Mouse (Mus musculus) midbrain, embryonic 13.5 days (tissue): Measurements from ENCODE around the gene Fam184b. TPM values are rescaled to one million over a fixed set of nuclear protein-coding genes. Genes with fewer than 3 reads are reported as not detected.
A peak's percentile ranks its signal among the peaks of the same experiment; 100 is the strongest.

Experiments used
- ATAC-seq: fragments of 200-750 bp; cut with Nextera tagmentation; 2 replicates; pipeline ENCODE4 v1.8.0; 2017; ENCODE audit warnings: mild to moderate bottlenecking, moderate TSS enrichment, moderate library complexity
- H3K27ac ChIP-seq: fragments of 300-500 bp; sonication (generic); 2 replicates; pipeline ENCODE4 v1.5.1; 2015; ENCODE audit warnings: inconsistent platforms, mild to moderate bottlenecking, moderate library complexity
- H3K27me3 ChIP-seq: fragments of 300-500 bp; sonication (generic); 2 replicates; pipeline ENCODE4 v1.6.1; 2015; ENCODE audit warnings: mild to moderate bottlenecking, inconsistent platforms
- H3K36me3 ChIP-seq: fragments of 300-500 bp; sonication (generic); 2 replicates; pipeline ENCODE4 v1.6.1; 2015; ENCODE audit warnings: mild to moderate bottlenecking, inconsistent platforms
- H3K4me1 ChIP-seq: fragments of 300-500 bp; sonication (generic); replicated peaks from 2 replicates; pipeline ENCODE4 v1.6.1; 2015; ENCODE audit warnings: inconsistent platforms
- H3K4me2 ChIP-seq: fragments of 300-500 bp; sonication (generic); replicated peaks from 2 replicates; pipeline ENCODE4 v1.6.1; 2015; ENCODE audit warnings: moderate library complexity, mild to moderate bottlenecking, inconsistent platforms
- H3K4me3 ChIP-seq: fragments of 300-500 bp; sonication (generic); replicated peaks from 2 replicates; pipeline ENCODE4 v1.5.1; 2015; ENCODE audit warnings: mild to moderate bottlenecking, inconsistent platforms
- H3K9ac ChIP-seq: fragments of 300-500 bp; sonication (generic); replicated peaks from 2 replicates; pipeline ENCODE4 v1.6.1; 2015; ENCODE audit warnings: mild to moderate bottlenecking, inconsistent platforms
- H3K9me3 ChIP-seq: fragments of 300-500 bp; sonication (generic); 2 replicates; pipeline ENCODE4 v1.6.1; 2016; ENCODE audit warnings: mild to moderate bottlenecking, inconsistent platforms
- WGBS: fragments of 180-500 bp; shearing (Covaris S2); methylation state at CpG from one replicate; pipeline ENCODE4 v1.1.7; 2015; 5-methylcytosine and 5-hydroxymethylcytosine counted together
- polyA plus RNA-seq: library from polyadenylated mRNA; unstranded; fragments of >200 nt; fragmentation: Nextera tagmentation; extraction: Ambion mirVana; gene quantifications from 2 replicates; pipeline ENCODE4 v1.2.1, GENCODE M21; 2015

The Fam184b gene
- polyA plus RNA-seq, 1 experiment from 2014 or later, result 1.7 TPM

DNA sequence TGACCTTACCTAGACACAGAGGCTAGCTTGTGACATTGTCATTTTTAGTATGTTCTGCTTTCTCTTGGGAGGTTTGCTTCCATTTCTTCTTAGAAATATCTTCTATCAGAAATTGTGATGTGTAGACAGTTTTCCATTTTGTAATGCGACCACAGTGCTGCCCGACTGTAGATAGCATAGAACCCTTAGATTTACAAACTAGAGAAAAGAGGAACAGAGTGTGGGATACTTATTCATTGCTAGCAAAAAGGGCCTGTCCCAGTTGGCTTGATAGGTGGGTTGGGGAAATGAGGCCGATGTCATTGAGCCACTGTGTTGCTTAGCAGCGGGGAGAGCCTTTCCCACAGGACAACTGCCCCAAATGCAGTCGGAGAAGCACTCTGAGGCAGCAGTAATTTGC lies 141.8 kb downstream of the Fam184b start:
- 89% methylated on average over 5 of the region's 5 CpGs for WGBS
- ATAC-seq, result no peak

DNA sequence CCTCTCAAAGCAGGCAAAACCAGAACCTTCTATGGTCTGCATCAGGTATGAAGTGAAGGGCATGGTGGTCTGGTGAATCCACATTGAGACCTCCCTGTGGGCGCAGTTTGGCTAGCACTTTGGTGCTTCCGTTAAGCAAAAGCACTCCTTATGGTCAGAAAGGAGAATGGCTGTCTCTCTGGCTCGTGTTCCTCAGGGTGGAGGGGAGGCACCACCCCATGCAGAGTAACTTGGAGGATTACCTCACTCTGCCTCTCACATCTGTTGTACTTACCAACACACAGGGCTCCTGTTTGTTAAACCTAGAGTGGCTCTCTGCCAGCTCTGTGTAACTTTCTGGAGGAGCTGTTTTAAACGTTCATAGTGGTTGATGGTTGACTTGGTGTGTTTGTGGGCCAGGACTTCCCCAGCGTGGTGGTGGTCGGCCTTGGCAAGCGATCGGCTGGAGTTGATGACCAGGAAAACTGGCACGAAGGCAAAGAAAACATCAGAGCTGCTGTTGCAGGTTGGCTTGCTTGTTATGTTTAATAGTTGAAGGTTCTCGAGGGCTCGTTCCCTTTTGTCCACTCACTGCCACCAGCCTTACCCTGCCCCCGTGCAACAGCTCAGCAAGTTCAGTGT lies 142.4 kb downstream of the Fam184b start:
- H3K4me1 ChIP-seq, result peaks cover 20% of the 10 kb centered on the region
- no peaks in the 10 kb centered on the region; the same call in 1 of the 2 replicates for H3K27me3 ChIP-seq
- no peak overlapping the region for H3K4me3 ChIP-seq
- ATAC-seq, result no peak
- no peak overlapping the region for H3K9ac ChIP-seq
- no peak overlapping the region for H3K27ac ChIP-seq
- H3K4me2 ChIP-seq, result no peak overlapping the region
- peaks cover 48% of the 10 kb centered on the region for H3K36me3 ChIP-seq
- H3K9me3 ChIP-seq, result no peaks in the 10 kb centered on the region
- WGBS, result 91% methylated on average over 12 of the region's 12 CpGs

More for the DNA sequence above, 141.8 kb downstream of the Fam184b start:
- Histone ChIP-seq H3K9ac (no peak overlapping the region), H3K27ac (no peak overlapping the region), H3K36me3 (peaks cover 49% of the 10 kb centered on the region), H3K4me1 (peaks cover 17% of the 10 kb centered on the region), H3K4me2 (no peak overlapping the region), H3K4me3 (no peak overlapping the region), H3K27me3 (no peaks in the 10 kb centered on the region), H3K9me3 (no peaks in the 10 kb centered on the region)

DNA sequence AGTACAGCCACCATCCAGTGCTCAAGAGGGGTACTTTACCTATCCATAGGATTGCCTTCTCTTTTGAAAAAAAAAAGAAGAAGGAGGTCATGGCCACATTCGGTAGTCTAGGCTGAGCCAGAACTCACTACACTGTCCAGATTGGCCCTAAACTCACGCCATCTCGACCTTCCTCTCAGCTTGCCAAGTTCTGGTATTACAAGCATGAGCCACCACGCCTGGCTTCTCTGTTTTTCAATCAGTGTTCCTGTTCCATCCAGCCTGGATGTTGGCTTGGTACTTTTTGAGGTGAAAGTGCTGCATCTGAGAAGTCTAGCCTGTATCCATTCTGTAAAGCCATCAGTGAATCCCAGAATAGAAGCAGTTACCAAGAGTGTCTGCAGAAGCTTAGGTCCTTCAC lies 142.9 kb downstream of the Fam184b start:
- ATAC-seq, result no peak
- peaks cover 42% of the 10 kb centered on the region for H3K36me3 ChIP-seq
- 96% methylated on average over 4 of the region's 4 CpGs for WGBS
- no peak overlapping the region for H3K4me3 ChIP-seq
- no peak overlapping the region for H3K4me2 ChIP-seq
- no peak overlapping the region for H3K27ac ChIP-seq
- peaks cover 22% of the 10 kb centered on the region for H3K4me1 ChIP-seq
- no peaks in the 10 kb centered on the region; the same call in 1 of the 2 replicates for H3K27me3 ChIP-seq
- H3K9ac ChIP-seq, result no peak overlapping the region
- H3K9me3 ChIP-seq, result no peaks in the 10 kb centered on the region

DNA sequence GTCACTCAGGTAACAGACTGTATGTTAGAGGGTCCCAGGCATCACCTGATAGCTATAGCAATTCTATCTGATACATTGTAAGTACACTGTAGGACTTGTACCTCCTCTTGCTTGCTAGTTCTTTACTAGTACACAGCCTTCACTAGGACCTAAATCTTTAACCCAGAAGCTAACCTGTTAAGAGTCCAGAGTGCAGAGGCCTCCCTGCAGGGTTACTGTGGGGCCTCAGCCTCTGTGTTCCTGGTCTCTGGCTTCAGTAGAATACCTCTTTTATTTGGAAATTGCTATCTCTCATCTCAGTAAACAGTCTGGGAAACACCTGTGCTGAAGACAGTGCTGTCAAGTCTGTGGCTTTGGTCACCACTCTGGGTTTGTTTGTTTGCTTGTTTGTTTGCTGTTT lies 143.4 kb downstream of the Fam184b start:
- Histone ChIP-seq H3K27ac (no peak overlapping the region), H3K9ac (no peak overlapping the region), H3K4me2 (no peak overlapping the region), H3K27me3 (no peaks in the 10 kb centered on the region; the same call in 1 of the 2 replicates), H3K9me3 (no peaks in the 10 kb centered on the region), H3K4me3 (no peak overlapping the region), H3K36me3 (peaks cover 39% of the 10 kb centered on the region), H3K4me1 (peaks cover 23% of the 10 kb centered on the region)
- no peak for ATAC-seq

DNA sequence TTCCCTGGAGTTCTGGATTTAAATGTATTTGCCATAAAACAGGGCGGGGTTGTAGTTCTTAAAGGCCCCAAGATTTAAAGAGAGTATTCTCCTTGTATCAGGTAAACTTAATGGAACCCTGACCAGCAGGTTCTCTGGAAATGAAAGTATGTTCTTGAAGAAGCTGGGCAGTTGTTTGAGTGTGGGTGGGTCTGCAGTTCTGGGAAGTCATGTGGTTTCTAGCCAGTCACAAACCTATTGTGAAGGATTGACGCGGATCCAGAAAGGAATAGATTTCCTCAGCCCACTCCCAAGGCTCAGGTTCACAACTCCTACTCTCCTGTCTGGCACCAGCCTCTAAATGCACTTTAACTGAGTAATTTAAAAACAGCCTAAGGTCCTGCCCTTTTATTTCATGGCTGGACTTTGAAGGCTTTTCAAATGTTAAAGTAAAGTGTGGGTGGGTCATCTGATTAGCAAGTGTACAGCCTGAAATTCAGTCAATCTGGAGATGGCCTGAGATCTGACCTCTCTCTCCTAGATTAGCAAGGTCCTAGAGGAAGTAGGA lies 143.9 kb downstream of the Fam184b start:
- 0 out of 2 replicates have a peak overlapping the region, but pooled peaks have one; percentile 8 for H3K9ac ChIP-seq
- no peaks in the 10 kb centered on the region for H3K9me3 ChIP-seq
- WGBS, result 85% methylated on average over 3 of the region's 3 CpGs
- H3K27me3 ChIP-seq, result no peaks in the 10 kb centered on the region; the same call in 1 of the 2 replicates
- H3K4me3 ChIP-seq, result no peak overlapping the region
- H3K27ac ChIP-seq, result no peak overlapping the region
- peaks cover 35% of the 10 kb centered on the region for H3K36me3 ChIP-seq
- peaks cover 23% of the 10 kb centered on the region for H3K4me1 ChIP-seq
- ATAC-seq, result no peak
- no peak overlapping the region for H3K4me2 ChIP-seq

DNA sequence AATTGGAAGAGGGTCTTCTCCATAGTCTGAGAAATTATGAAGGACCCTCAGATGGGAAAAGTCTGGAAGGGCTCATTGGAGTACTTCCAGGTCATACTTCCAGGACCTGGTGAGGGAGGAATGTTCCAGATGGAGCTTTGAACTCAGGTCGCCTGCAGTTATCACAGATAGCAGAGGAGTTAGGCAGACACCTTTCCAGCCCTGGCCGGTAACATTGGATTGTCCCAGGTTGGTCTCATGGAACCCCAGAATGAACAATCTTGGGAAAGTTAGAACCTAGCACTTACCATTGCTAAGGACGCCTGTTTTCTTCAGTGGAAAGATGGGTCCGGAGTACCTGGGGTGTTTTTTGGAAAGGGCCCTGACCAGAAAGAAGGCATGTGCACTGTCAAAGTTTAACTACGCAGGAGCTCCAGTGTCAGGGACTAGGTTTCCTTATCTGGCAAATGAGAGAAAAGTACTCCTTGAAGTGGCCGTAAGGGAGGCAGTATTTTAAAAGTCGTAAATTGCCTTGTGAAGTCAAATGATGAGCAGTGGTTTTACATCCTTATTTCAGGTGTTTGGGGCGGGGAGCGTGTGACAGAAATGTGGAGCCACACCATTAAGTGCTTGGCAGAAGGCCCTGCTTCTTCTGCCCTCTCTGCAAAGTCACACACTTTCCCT lies 145.2 kb downstream of the Fam184b start:
- H3K9me3 ChIP-seq, result no peaks in the 10 kb centered on the region
- ATAC-seq, result no peak

DNA sequence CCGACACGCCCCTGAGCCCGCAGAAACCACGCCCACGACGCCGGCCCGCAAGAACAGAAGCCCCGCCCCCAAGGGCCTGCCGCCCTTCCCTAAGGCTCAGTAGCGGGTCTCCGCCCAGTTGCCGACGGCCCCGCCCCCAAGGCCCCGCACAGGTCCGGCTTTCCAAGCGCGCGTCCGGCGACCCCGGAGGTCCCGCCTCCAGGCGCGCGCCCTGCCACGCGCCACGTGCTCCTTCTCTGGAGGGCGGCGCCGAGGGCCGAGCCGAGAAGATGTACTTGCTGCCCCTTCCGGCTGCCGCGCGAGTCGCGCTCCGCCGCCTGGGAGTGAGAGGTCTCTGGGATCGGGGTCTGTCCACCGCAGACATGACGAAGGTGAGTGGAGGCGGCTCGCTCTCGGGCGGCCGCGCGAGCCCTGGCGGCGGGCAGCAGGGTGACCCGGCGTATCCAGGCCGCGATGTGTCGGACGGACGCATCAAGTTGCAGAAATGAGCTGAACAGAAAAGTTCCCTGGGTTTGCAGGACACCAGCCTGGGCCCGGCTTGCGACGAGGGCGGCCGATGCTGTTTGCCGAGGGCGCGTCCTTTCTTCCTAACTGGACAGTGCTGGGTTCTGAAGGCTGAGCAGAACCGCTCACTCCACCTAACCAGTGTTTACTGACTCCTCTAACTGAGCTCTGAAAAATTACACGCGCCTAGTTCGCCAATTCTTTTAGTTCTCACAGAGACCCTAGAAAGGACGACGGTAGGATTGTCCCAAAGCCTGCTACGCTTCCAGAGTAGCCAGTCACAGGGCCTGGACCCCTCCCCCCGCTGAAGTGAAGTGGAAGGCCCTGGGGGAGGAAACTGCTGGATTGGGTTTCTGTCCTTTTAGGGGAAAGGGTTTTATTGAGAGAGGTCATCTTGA lies 146.0 kb downstream of the Fam184b start, which contains the start of gene Lap3:
TSS of gene Lap3 (plus strand) at position 184 of the 902 bp plus-strand sequence.
- Histone ChIP-seq H3K4me1 (peaks cover 23% of the 10 kb centered on the region), H3K9me3 (no peaks in the 10 kb centered on the region), H3K27ac (0 out of 2 replicates have a peak within 1 kb of the TSS, but pooled peaks have one; percentile 33), H3K4me2 (peak within 1 kb of the TSS; percentile 79), H3K27me3 (no peaks in the 10 kb centered on the region; the same call in 1 of the 2 replicates), H3K36me3 (peaks cover 18% of the 10 kb centered on the region), H3K4me3 (peak within 1 kb of the TSS; percentile 67), H3K9ac (peak within 1 kb of the TSS; percentile 73)
- ATAC-seq, result peak; percentile 97
- WGBS, result under 1% methylated on average over 78 of the region's 78 CpGs

More for the DNA sequence above, 145.2 kb downstream of the Fam184b start:
- Histone ChIP-seq H3K4me3 (peak overlapping the region; percentile 67), H3K4me2 (peak overlapping the region; percentile 79), H3K4me1 (peaks cover 23% of the 10 kb centered on the region), H3K9ac (peak overlapping the region; percentile 73; the same call in 1 of the 2 replicates), H3K27ac (no peak overlapping the region), H3K27me3 (no peaks in the 10 kb centered on the region; the same call in 1 of the 2 replicates), H3K36me3 (peaks cover 26% of the 10 kb centered on the region)
- WGBS, result 70% methylated on average over 9 of the region's 9 CpGs

DNA sequence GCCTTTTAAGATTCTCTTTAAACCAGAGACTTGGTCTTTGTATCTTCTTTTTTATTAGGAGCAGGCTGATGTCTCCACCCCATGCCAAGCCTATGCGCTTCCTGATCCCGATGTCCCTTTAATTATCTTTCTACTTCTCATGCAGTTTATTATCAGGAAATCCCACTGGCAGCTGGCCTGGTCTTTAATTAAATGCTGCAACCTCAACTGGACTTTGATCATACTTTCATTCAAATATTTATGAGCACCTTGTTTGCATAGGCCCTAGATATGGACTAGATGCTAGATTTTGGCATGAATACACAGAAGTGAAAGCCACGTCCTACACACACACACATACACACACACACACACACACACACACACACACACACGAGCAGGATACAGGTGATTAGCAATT lies 147.6 kb downstream of the Fam184b start:
- no peaks in the 10 kb centered on the region; the same call in 1 of the 2 replicates for H3K27me3 ChIP-seq
- WGBS, result 36% methylated on average over 4 of the region's 4 CpGs
- H3K4me2 ChIP-seq, result no peak overlapping the region
- peaks cover 4% of the 10 kb centered on the region; the same call in 1 of the 2 replicates for H3K36me3 ChIP-seq
- H3K4me1 ChIP-seq, result peaks cover 23% of the 10 kb centered on the region
- no peak overlapping the region for H3K4me3 ChIP-seq
- no peaks in the 10 kb centered on the region for H3K9me3 ChIP-seq
- H3K27ac ChIP-seq, result no peak overlapping the region
- no peak overlapping the region for H3K9ac ChIP-seq
- no peak for ATAC-seq

DNA sequence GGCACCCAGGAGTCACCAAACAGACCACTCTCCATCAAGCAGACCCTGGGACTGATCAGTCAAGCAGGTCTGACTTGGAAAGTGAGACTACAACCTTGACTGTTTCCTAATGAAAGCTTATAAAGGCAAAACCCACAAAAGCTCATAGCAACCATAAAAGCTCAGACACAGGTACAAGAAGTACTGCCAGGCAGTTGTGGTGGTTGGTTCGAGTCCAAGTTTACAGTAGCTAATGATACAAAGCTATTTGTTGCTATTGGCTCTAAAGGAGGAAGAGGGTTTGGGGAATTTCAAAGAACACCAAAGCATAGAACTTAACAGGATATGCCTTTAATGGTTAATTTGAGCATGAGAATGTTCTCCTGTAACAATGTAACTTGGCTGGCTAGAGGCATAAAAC lies 155.8 kb downstream of the Fam184b start:
- WGBS, result 87% methylated on average over 1 of the region's 1 CpGs
- no peak for ATAC-seq
- Histone ChIP-seq H3K9me3 (no peaks in the 10 kb centered on the region), H3K27me3 (no peaks in the 10 kb centered on the region), H3K4me2 (no peak overlapping the region), H3K36me3 (no peaks in the 10 kb centered on the region), H3K27ac (no peak overlapping the region), H3K4me3 (no peak overlapping the region), H3K9ac (no peak overlapping the region), H3K4me1 (no peaks in the 10 kb centered on the region)

DNA sequence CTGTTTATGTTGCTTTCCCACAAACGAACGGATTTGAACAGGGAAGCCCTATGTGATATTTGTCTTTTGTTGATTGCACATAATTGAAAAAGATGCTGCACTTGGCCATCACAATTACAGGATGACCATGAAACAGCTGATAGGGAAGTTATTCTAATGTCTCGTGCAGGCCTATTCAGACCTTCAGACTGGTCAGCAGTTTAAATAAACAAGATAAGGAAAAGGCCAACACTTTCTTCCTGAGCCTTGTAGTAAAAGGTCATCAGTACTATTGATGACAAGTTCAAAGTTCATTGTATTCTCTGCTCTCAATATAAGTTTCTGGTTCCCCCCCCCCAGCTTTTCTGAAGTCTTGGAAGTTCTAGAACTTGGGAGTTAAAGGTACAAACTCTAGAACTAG lies 156.8 kb downstream of the Fam184b start:
- Histone ChIP-seq H3K9ac (no peak overlapping the region), H3K4me2 (no peak overlapping the region), H3K9me3 (no peaks in the 10 kb centered on the region), H3K27ac (no peak overlapping the region), H3K36me3 (no peaks in the 10 kb centered on the region), H3K4me3 (no peak overlapping the region), H3K27me3 (no peaks in the 10 kb centered on the region), H3K4me1 (no peaks in the 10 kb centered on the region)
- ATAC-seq, result no peak
- WGBS, result 86% methylated on average over 3 of the region's 3 CpGs

DNA sequence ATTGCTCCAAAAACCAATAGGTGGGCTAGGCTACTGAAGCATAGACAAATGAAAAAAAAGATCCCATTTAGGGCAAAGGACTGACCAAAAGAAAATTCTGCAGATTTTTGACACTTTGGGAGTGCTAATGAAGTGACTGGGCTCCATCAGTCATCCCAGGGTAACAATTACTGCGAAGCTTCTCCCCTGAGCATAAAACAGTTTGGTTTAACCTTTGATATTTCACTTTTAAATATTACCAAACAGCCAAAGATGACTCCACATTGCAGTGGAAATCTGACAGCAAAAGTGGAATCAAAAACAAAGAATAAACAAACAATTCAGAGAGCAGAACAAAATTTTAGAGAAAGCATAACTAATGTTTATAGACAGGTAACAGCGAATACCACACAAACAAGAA lies 158.3 kb downstream of the Fam184b start:
- Histone ChIP-seq H3K36me3 (no peaks in the 10 kb centered on the region), H3K27me3 (no peaks in the 10 kb centered on the region), H3K4me1 (peaks cover 6% of the 10 kb centered on the region; the same call in 1 of the 2 replicates), H3K4me2 (no peak overlapping the region), H3K27ac (no peak overlapping the region), H3K9ac (no peak overlapping the region), H3K9me3 (no peaks in the 10 kb centered on the region), H3K4me3 (no peak overlapping the region)
- ATAC-seq, result no peak
- 86% methylated on average over 2 of the region's 2 CpGs for WGBS
